11 mouse cellular contexts compared by ENCODE assay signal in the genomic region with DNA sequence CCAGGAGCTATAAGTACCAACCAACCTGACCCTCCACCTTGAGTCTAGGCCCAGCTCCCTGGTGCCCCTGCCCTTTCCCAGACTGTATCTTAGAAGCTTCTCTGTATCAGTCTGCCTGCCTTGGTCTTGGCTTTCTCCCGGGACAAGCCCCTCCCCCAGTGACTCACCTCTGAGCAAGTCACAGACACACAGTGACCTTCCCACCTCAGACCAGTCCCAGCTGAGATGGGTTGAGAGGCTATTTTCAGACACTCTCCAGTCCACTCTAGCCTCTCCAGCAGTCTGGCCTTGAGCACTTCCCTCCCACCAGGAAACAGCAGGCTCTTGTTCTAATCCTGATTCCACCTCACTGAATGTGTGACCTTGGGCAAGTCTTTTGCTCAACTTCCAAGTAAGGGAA. TPM values are rescaled to one million over a fixed set of nuclear protein-coding genes. Genes with fewer than 3 reads are reported as not detected.
A peak's percentile ranks its signal among the peaks of the same experiment; 100 is the strongest.
DNase-seq lines count a peak whose midpoint lies in the region; ATAC-seq and TF ChIP-seq lines count a peak whose summit lies in the region.
"Had no signal": no experiment of that assay in that cellular context is flagged by ENCODE, and none has a peak within 500 bp of the region (broad histone marks: within the 10 kb centered on the region; RNA-seq: fewer than 3 reads in every experiment).

No protein-coding gene starts in this region.

- DNase-seq in lung, postnatal 10 days: peak; percentile 40
- DNase-seq in lung, adult 2 months: no peak
- peak; percentile 80 for DNase-seq in Muller cell, postnatal 12 days (ENCODE audit: inconsistent ontology term)
- peak; percentile 90 for DNase-seq in adrenal gland, postnatal 14 days
- peak; percentile 40 for DNase-seq in stomach, postnatal 0 days (ENCODE audit: low spot score)
- no peak for DNase-seq in retina, postnatal 1 day
- DNase-seq: liver, embryonic 13.5 days; thymus, adult 18-20 months had no signal

- H3K4me3 ChIP-seq in lung, adult 2 months (replicated peaks; ENCODE audit: extremely low read depth, low read depth, low read length): no peak overlapping the region
- H3K4me3 ChIP-seq in stomach, postnatal 0 days (ENCODE audit: low read depth, low read length): no peak overlapping the region
- no peak overlapping the region for H3K4me3 ChIP-seq in midbrain, embryonic 16.5 days (ENCODE audit: low read depth, low read length)
- H3K4me3 ChIP-seq: hindbrain, embryonic 13.5 days; liver, embryonic 13.5 days; myocyte had no signal

- no peak for TF ChIP-seq POLR2A in lung, adult 2 months (IDR thresholded peaks at IDR 0.05; ENCODE audit: borderline replicate concordance, extremely low read depth, low read depth, low read length)

- H3K27ac ChIP-seq in stomach, postnatal 0 days (replicated peaks): no peak overlapping the region
- H3K27ac ChIP-seq in midbrain, embryonic 16.5 days (ENCODE audit: low read length): no peak overlapping the region
- H3K27ac ChIP-seq: hindbrain, embryonic 13.5 days had no signal

- H3K36me3 ChIP-seq in stomach, postnatal 0 days (ENCODE audit: control insufficient read depth, insufficient read depth, low read length): 0 out of 2 replicates have a peak, but pooled peaks cover 2% of the 10 kb centered on the region
- H3K36me3 ChIP-seq in midbrain, embryonic 16.5 days (ENCODE audit: control insufficient read depth, insufficient read depth, low read length): peaks cover 7% of the 10 kb centered on the region; the same call in 1 of the 2 replicates

- 13% methylated on average over 1 of the region's 1 CpGs for WGBS in lung, adult 2 months
- WGBS in stomach, postnatal 0 days: 5% methylated on average over 1 of the region's 1 CpGs
- 56% methylated on average over 1 of the region's 1 CpGs for WGBS in midbrain, embryonic 16.5 days

- TF ChIP-seq EP300 in stomach, postnatal 0 days (optimal IDR thresholded peaks at IDR 0.05): no peak

- H3K4me1 ChIP-seq in lung, adult 2 months (ENCODE audit: control insufficient read depth, insufficient read depth, low read length): peaks cover 6% of the 10 kb centered on the region; the same call in 1 of the 2 replicates
- H3K4me1 ChIP-seq in stomach, postnatal 0 days (replicated peaks; ENCODE audit: control insufficient read depth, insufficient read depth): no peaks in the 10 kb centered on the region
- H3K4me1 ChIP-seq in midbrain, embryonic 16.5 days (ENCODE audit: control insufficient read depth, insufficient read depth, low read length): peaks cover 11% of the 10 kb centered on the region

- ATAC-seq in stomach, postnatal 0 days (ENCODE audit: low FRiP score, low TSS enrichment): no peak
- ATAC-seq in midbrain, embryonic 16.5 days: no peak

- no peaks in the 10 kb centered on the region for H3K9me3 ChIP-seq in stomach, postnatal 0 days (ENCODE audit: control insufficient read depth, low read length)
- no peaks in the 10 kb centered on the region for H3K9me3 ChIP-seq in midbrain, embryonic 16.5 days (replicated peaks; ENCODE audit: control insufficient read depth, low read length, poor library complexity, severe bottlenecking)
- H3K9me3 ChIP-seq: hindbrain, embryonic 13.5 days; liver, embryonic 13.5 days had no signal

- H3K27me3 ChIP-seq in stomach, postnatal 0 days (ENCODE audit: control insufficient read depth, insufficient read depth, low read length): no peaks in the 10 kb centered on the region
- no peaks in the 10 kb centered on the region for H3K27me3 ChIP-seq in midbrain, embryonic 16.5 days (ENCODE audit: control insufficient read depth, insufficient read depth, low read depth, low read length)
- H3K27me3 ChIP-seq: hindbrain, embryonic 13.5 days; liver, embryonic 13.5 days had no signal

- H3K9ac ChIP-seq in stomach, postnatal 0 days (ENCODE audit: low read length): no peak overlapping the region
- no peak overlapping the region for H3K9ac ChIP-seq in midbrain, embryonic 16.5 days (ENCODE audit: low read depth, low read length)
- H3K9ac ChIP-seq: hindbrain, embryonic 13.5 days; liver, embryonic 13.5 days had no signal

- H3K4me2 ChIP-seq in stomach, postnatal 0 days (replicated peaks; ENCODE audit: low read depth): no peak overlapping the region
- no peak overlapping the region for H3K4me2 ChIP-seq in midbrain, embryonic 16.5 days (ENCODE audit: low read length)
- H3K4me2 ChIP-seq: hindbrain, embryonic 13.5 days; liver, embryonic 13.5 days had no signal

- TF ChIP-seq CTCF in lung, adult 2 months (IDR thresholded peaks at IDR 0.05; ENCODE audit: insufficient read depth, low read length): no peak
- no peak for TF ChIP-seq CTCF in stomach, postnatal 0 days (IDR thresholded peaks at IDR 0.05; ENCODE audit: low read depth)

RNA-seq across cellular contexts. Expression of gene Zfp362, which starts 12.1 kb away (rescaled TPM):
- 43.8 and 48.8 TPM in 2 replicates for polyA plus RNA-seq in lung, adult 2 months (2012; rRNA removed)
- total RNA-seq in adrenal gland, postnatal 14 days (2021): 32.2 and 39.1 TPM in 2 replicates
- 11.3 and 13.9 TPM in 2 replicates for polyA plus RNA-seq in stomach, postnatal 0 days (2015; fragmentation: Nextera tagmentation; extraction: Ambion mirVana)
- polyA plus RNA-seq in midbrain, embryonic 16.5 days (2015; fragmentation: Nextera tagmentation; extraction: Ambion mirVana): 30.8 and 32.8 TPM in 2 replicates

RNA-seq across cellular contexts. Expression of gene A3galt2, which starts 38.5 kb away (rescaled TPM):
- polyA plus RNA-seq in lung, adult 2 months (2012; rRNA removed): 0.34 and 0.58 TPM in 2 replicates
- total RNA-seq in adrenal gland, postnatal 14 days (2021): 0.26 TPM in 2 replicates
- 0.02 TPM in 1 of 2 replicates, not detected in the other for polyA plus RNA-seq in stomach, postnatal 0 days (2015; fragmentation: Nextera tagmentation; extraction: Ambion mirVana)
- 0.14 and 0.29 TPM in 2 replicates for polyA plus RNA-seq in midbrain, embryonic 16.5 days (2015; fragmentation: Nextera tagmentation; extraction: Ambion mirVana)
- polyA plus RNA-seq: liver, embryonic 13.5 days had no signal

Comparison
In these comparisons a context has a peak if more than half of its experiments do, and no peak if none do; other contexts are left out.
1. DNase-seq: peak in lung, postnatal 10 days (single experiment), Muller cell, postnatal 12 days (single experiment), adrenal gland, postnatal 14 days (single experiment) and stomach, postnatal 0 days (single experiment); none in lung, adult 2 months (single experiment) and retina, postnatal 1 day (single experiment).